Mouse (Mus musculus) erythroblast, embryonic 14.5 days (primary cell): ENCODE results near the gene F11r. TPM values are rescaled to one million over a fixed set of nuclear protein-coding genes. Genes with fewer than 3 reads are reported as not detected.

Source experiments
- H3K27me3 ChIP-seq: 2 replicates; pipeline ENCODE4 v1.6.1; 2012; ENCODE audit warnings: inconsistent platforms; ENCODE audit not compliant: control insufficient read depth
- H3K36me3 ChIP-seq: 2 replicates; pipeline ENCODE4 v1.6.1; 2012; ENCODE audit warnings: mild to moderate bottlenecking, inconsistent platforms; ENCODE audit not compliant: control insufficient read depth
- H3K4me1 ChIP-seq: 2 replicates; pipeline ENCODE4 v1.6.1; 2012; ENCODE audit warnings: inconsistent platforms; ENCODE audit not compliant: control insufficient read depth
- H3K4me3 ChIP-seq: replicated peaks from 2 replicates; pipeline ENCODE3; 2012; ENCODE audit warnings: moderate library complexity, mild to moderate bottlenecking, inconsistent platforms
- H3K9me3 ChIP-seq: 2 replicates; pipeline ENCODE4 v1.6.1; 2012; ENCODE audit warnings: low read length, inconsistent platforms, mixed read lengths; ENCODE audit not compliant: control insufficient read depth
- GATA1 ChIP-seq: IDR thresholded peaks from 2 replicates; pipeline ENCODE4 v1.6.1; 2012; ENCODE audit warnings: low read length, inconsistent platforms, mixed read lengths
- TAL1 ChIP-seq: IDR thresholded peaks from 3 replicates; pipeline ENCODE4 v1.6.1; 2012; ENCODE audit warnings: low read length, inconsistent platforms, mixed read lengths
- polyA plus RNA-seq: library from polyadenylated mRNA; stranded (reverse); fragments of >175 nt; gene quantifications from 2 replicates; pipeline ENCODE4 v1.2.3, GENCODE M21; 2012

F11r gene
- polyA plus RNA-seq, 1 experiment: not detected

DNA sequence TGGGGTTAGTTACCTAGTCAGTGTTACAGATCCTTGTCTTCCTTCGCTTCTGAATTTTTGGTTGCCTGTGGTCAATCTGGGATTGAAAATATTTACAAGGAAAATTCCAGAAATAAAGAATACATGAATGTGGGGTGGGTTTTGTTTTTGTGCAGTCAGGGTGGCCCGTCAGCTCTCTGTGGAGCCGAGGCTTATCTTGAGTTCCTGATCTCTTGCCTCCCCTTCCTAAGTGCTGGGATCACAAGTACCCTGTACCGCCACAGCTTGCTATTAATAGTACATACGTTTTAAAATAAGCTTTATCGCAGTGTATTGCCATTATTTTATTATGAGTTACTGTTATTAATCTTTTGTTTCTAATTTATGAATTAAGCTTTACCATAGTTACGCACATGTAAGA lies 9.5 kb downstream of the F11r start:
- Histone ChIP-seq H3K9me3 (peaks cover 5% of the 10 kb centered on the region), H3K27me3 (peaks cover 8% of the 10 kb centered on the region), H3K4me1 (peaks cover 2% of the 10 kb centered on the region; the same call in 1 of the 2 replicates), H3K36me3 (no peaks in the 10 kb centered on the region; the same call in 1 of the 2 replicates), H3K4me3 (no peak overlapping the region)
- TF ChIP-seq GATA1: no peak
- no peak for TF ChIP-seq TAL1

DNA sequence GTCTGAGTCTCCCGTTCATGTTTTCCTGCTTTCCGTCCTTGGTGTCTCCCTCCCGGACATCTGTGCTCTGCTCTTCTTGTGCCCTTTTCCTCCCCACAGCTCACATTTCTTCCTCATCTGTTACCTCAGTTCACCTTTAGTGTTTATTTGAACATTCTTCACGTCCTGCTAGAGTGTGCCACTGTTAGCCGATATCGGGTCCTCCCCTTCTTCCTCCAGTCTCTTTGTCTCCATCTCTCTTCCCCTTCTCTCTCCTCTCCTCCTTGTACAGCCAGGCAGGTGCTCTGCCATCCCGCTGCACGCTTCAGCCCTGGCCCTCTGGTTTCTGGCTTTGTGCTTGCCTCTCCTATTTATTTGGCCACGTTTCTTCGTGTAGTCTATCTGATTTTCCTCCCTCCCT lies 10.4 kb downstream of the F11r start:
- no peaks in the 10 kb centered on the region; the same call in 1 of the 2 replicates for H3K36me3 ChIP-seq
- TF ChIP-seq TAL1 (no peak), GATA1 (no peak)
- no peak overlapping the region for H3K4me3 ChIP-seq
- peaks cover 4% of the 10 kb centered on the region; the same call in 1 of the 2 replicates for H3K27me3 ChIP-seq
- no peaks in the 10 kb centered on the region for H3K4me1 ChIP-seq
- H3K9me3 ChIP-seq: peaks cover 5% of the 10 kb centered on the region

DNA sequence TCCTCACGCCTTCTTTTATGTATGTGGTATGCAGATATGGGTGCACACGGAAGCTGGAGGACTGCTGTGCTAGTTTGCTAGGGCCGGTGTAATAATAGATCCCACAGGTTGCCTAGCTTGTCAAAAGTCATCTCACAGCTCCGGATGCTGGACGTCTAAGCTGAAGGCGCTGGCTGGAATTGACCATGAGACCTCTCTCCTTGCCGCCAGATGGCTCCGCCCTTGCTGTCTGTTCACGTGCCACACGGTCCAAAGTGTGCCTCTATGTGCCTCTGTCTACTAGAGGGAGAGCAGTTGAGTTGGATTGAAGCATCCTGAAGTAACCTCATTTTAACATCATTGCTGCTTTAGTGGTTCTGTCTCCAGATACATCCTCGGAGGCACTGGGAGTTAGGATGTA lies 12.7 kb downstream of the F11r start:
- Histone ChIP-seq H3K36me3 (no peaks in the 10 kb centered on the region), H3K9me3 (no peaks in the 10 kb centered on the region), H3K27me3 (no peaks in the 10 kb centered on the region), H3K4me3 (no peak overlapping the region), H3K4me1 (no peaks in the 10 kb centered on the region)
- TF ChIP-seq GATA1 (no peak), TAL1 (no peak)

DNA sequence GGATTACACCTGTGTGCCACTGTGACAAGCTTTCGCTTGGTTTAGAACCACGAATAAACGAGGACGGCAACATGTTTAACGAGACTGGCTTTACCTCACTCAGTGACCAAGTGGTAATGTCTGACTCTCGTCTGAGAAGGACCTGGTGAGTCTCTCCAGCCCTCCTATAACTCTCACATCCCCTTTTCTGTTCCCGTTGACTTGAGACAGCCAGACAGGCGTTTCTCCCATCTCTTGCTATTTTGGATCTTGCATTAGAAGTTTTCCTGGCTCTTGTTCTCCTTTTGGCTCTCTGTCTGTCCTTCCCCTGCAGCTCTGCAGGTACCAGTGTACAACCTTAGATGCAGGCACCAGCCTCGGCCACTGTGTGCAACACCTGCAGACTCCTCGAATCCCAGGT lies 13.7 kb downstream of the F11r start:
- Histone ChIP-seq H3K27me3 (no peaks in the 10 kb centered on the region), H3K4me3 (no peak overlapping the region), H3K36me3 (no peaks in the 10 kb centered on the region), H3K4me1 (no peaks in the 10 kb centered on the region), H3K9me3 (no peaks in the 10 kb centered on the region)
- TF ChIP-seq GATA1: no peak

DNA sequence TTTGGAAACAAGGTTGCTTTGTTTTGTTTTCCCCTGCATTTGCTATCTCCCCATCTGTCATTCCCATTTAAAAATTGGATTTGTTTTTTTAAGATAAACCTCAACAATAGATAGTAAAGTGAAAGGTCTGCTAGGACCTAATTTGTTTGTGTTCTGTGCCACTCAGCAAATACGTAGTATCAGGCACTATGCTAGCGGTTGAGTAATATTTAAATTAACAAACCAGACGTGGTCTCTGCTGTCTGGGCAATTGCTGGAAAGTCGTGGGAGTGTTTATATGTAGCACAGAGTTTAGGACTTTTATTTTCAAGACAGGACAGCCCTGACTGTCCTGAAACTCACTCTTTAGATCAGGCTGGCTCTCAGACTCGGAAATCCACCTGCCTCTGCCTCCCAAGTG lies 15.2 kb downstream of the F11r start:
- TF ChIP-seq GATA1: no peak
- no peak for TF ChIP-seq TAL1
- Histone ChIP-seq H3K4me1 (no peaks in the 10 kb centered on the region), H3K9me3 (no peaks in the 10 kb centered on the region), H3K4me3 (no peak overlapping the region), H3K36me3 (no peaks in the 10 kb centered on the region), H3K27me3 (no peaks in the 10 kb centered on the region)

DNA sequence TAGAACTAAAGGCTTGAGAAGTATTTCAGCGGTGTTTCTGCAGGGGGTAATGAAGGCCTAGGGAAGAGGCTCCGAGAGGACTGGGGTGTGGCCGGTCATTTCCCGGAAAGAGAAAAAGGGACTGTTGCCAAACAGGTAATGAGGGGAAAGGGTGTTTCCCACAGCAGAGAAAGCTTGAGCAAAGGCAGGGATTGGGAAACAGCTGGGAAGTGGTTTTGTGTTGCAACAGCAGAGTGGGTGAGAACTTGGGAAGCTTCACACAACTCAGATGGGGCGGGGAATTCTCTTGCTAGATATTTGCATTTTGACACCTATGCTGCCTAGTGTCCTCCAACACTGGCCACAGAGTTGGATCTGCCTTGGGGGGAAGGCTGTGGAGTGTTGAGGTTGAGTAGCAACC lies 15.6 kb downstream of the F11r start:
- TF ChIP-seq GATA1: no peak
- TF ChIP-seq TAL1: no peak
- Histone ChIP-seq H3K9me3 (no peaks in the 10 kb centered on the region), H3K4me1 (no peaks in the 10 kb centered on the region), H3K4me3 (no peak overlapping the region), H3K27me3 (no peaks in the 10 kb centered on the region), H3K36me3 (no peaks in the 10 kb centered on the region)

DNA sequence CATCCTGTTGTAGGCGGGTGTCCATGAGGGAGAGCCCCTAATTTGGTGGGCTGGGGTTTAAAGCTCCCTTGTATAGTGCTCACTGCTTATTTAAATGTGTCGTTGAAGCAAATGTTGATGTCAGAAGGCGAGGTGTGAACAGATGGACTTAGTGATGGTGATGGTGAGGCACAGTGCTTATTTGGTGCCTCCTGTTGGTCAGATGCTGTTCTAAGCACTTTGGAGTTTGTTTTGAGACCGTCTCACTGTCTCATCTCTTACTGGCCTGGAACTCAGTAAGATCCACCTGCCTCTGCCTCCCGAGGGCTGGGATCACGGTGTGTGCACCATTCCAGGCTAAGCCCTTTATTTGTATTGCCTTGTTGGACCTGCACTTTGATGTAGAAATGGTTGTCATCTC lies 17.6 kb downstream of the F11r start:
- TF ChIP-seq GATA1: no peak
- no peak for TF ChIP-seq TAL1
- no peaks in the 10 kb centered on the region for H3K36me3 ChIP-seq

DNA sequence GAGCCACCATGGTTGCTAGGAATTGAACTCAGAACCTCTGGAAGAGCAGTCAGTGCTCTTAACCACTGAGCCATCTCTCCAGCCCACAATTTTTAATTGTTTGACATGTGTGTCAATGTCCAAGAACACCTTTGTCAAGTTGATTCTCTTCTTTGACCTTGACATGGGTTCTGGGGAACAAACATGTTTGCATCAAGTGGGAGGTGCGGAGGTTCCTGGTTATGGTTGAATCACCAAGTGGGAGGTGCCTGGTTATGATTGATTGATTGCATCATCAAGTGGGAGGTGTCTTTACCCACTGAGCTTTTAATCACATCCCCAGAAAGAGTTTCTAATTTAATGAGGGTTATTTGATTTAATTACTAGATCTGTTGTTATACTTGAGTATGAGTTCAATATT lies 20.2 kb downstream of the F11r start:
- no peaks in the 10 kb centered on the region for H3K9me3 ChIP-seq
- H3K27me3 ChIP-seq: no peaks in the 10 kb centered on the region
- no peak for TF ChIP-seq TAL1
- no peak for TF ChIP-seq GATA1
- peaks cover 3% of the 10 kb centered on the region; the same call in 1 of the 2 replicates for H3K36me3 ChIP-seq
- no peak overlapping the region for H3K4me3 ChIP-seq
- H3K4me1 ChIP-seq: no peaks in the 10 kb centered on the region

More for the DNA sequence above, 17.6 kb downstream of the F11r start:
- no peak overlapping the region for H3K4me3 ChIP-seq
- no peaks in the 10 kb centered on the region for H3K4me1 ChIP-seq
- H3K9me3 ChIP-seq: no peaks in the 10 kb centered on the region
- H3K27me3 ChIP-seq: no peaks in the 10 kb centered on the region

DNA sequence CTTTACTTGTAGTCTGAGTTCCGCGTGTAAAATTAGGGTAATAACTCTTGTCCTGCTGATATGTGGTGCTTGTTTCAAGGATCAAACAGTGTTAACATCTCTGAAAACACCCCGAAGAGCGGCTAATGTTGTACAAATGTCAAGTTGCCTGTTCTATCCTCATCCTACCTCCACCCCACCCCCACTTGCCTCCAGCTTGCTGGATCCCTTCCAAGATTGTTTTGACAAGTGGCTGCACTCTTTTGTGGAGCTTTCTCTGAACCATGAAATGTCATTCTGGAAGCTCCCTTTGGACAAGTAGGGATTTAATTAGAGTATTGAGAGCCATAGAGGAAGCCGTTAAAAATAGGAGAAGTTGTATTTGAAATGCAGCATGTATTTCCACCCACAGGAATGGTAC lies 22.5 kb downstream of the F11r start:
- Histone ChIP-seq H3K4me1 (no peaks in the 10 kb centered on the region), H3K36me3 (peaks cover 3% of the 10 kb centered on the region; the same call in 1 of the 2 replicates), H3K4me3 (no peak overlapping the region), H3K27me3 (no peaks in the 10 kb centered on the region), H3K9me3 (no peaks in the 10 kb centered on the region)
- TF ChIP-seq TAL1: no peak
- TF ChIP-seq GATA1: no peak
